Mouse (Mus musculus): ENCODE measurements around the gene 4930469K13Rik.

DNA sequence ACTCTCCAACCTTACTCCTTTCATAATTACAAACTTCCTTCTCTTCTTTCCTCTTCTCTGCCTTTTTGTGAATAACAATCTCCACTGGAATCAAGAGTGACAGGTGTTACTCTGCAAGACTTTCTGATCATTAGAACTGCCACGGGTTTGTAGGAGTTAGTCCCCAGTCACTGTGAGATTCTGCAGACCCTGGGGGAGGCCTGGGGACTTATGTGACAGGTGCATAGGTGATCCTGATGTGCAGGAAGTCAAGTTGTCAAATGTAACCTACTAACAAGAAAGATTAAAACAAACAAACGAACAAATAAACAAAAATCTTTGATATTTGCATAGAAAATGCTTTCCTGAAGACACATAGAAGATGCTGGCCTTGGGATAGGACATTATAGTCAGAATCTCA, 35.1 kb downstream of the 4930469K13Rik start:
- TF ChIP-seq CTCF (IDR thresholded peaks at IDR 0.05; ENCODE audit: borderline replicate concordance, control insufficient read depth, extremely low read depth, insufficient read depth, low read length, poor library complexity) (no peak), POLR2A (IDR thresholded peaks at IDR 0.05; ENCODE audit: control insufficient read depth, extremely low read depth, insufficient read depth, low read length, poor library complexity) (no peak)
